Mouse (Mus musculus) neural tube, embryonic 11.5 days (tissue): ENCODE measurements at regions not wholly inside any gene's neighbourhood (a gene's known extent, or its start where the extent isn't known, plus 50 kb on each side); places are given as distances from the start of the nearest gene placed in this dataset.
A peak's percentile ranks its signal among the peaks of the same experiment; 100 is the strongest.

ENCODE experiments used
- ATAC-seq: fragments of 200-750 bp; cut with Nextera tagmentation; 2 replicates; pipeline ENCODE4 v1.8.0; 2017; ENCODE audit warnings: moderate number of reproducible peaks, mild to moderate bottlenecking, moderate TSS enrichment, moderate library complexity; ENCODE audit not compliant: insufficient read depth, low FRiP score, low TSS enrichment
- DNase-seq: peaks from one replicate; pipeline ENCODE4 v3.0.0-alpha.2; 2015; ENCODE audit warnings: low spot score
- H3K27ac ChIP-seq: fragments of 300-500 bp; sonication (generic); 2 replicates; pipeline ENCODE4 v1.5.1; 2014; ENCODE audit warnings: low read depth, mild to moderate bottlenecking, low read length
- H3K27me3 ChIP-seq: fragments of 300-500 bp; sonication (generic); 2 replicates; pipeline ENCODE4 v1.6.1; 2014; ENCODE audit warnings: mild to moderate bottlenecking, low read length, mixed read lengths; ENCODE audit not compliant: control insufficient read depth, insufficient read depth
- H3K36me3 ChIP-seq: fragments of 300-500 bp; sonication (generic); 2 replicates; pipeline ENCODE4 v1.6.1; 2014; ENCODE audit warnings: mild to moderate bottlenecking, low read length, moderate library complexity, mixed read lengths; ENCODE audit not compliant: control insufficient read depth, insufficient read depth
- H3K4me1 ChIP-seq: fragments of 300-500 bp; sonication (generic); 2 replicates; pipeline ENCODE4 v1.6.1; 2014; ENCODE audit warnings: low read length, mixed read lengths; ENCODE audit not compliant: control insufficient read depth, insufficient read depth
- H3K4me2 ChIP-seq: fragments of 300-500 bp; sonication (generic); 2 replicates; pipeline ENCODE4 v1.6.1; 2014; ENCODE audit warnings: low read depth, mild to moderate bottlenecking, moderate library complexity
- H3K4me3 ChIP-seq: fragments of 300-500 bp; sonication (generic); 2 replicates; pipeline ENCODE4 v1.5.1; 2014; ENCODE audit warnings: low read depth, low read length
- H3K9ac ChIP-seq: fragments of 300-500 bp; sonication (generic); 2 replicates; pipeline ENCODE4 v1.6.1; 2014; ENCODE audit warnings: mild to moderate bottlenecking, low read length
- H3K9me3 ChIP-seq: fragments of 300-500 bp; sonication (generic); 2 replicates; pipeline ENCODE4 v1.6.1; 2016; ENCODE audit warnings: low read length; ENCODE audit not compliant: control insufficient read depth
- WGBS: fragments of 180-500 bp; shearing (Covaris S2); extraction: QIAGEN DNeasy Blood & Tissue Kit; methylation state at CpG from one replicate; pipeline ENCODE4 v1.1.7; 2014; 5-methylcytosine and 5-hydroxymethylcytosine counted together

DNA sequence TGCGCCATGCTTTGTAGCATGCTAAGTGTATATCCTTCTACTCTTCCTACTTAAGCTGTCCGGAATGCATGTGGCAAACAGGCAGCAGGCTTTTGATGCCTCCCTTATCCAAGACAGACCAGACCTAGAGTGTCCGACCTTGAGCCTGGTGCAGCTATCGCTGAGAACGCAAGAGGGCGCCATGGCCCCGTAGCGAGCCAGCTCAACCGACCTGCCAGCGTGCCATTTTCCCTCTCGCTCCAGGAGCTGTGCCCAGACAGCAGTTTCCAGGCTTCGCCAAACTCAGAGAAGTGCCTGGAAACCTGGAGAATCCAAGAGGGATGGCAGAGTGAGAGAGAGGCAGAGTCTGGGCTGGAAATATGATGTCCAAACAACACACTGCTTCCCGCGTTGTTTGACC, 155.8 kb upstream of the Gm12830 start:
- Histone ChIP-seq H3K27ac (no peak overlapping the region), H3K4me3 (no peak overlapping the region), H3K4me1 (peaks cover 8% of the 10 kb centered on the region; the same call in 1 of the 2 replicates), H3K4me2 (peak overlapping the region; percentile 32), H3K9ac (no peak overlapping the region), H3K9me3 (no peaks in the 10 kb centered on the region), H3K36me3 (no peaks in the 10 kb centered on the region), H3K27me3 (peaks cover 43% of the 10 kb centered on the region)
- WGBS = 5% methylated on average over 14 of the region's 14 CpGs
- DNase-seq (peak; percentile 89), ATAC-seq (peak; percentile 67)

DNA sequence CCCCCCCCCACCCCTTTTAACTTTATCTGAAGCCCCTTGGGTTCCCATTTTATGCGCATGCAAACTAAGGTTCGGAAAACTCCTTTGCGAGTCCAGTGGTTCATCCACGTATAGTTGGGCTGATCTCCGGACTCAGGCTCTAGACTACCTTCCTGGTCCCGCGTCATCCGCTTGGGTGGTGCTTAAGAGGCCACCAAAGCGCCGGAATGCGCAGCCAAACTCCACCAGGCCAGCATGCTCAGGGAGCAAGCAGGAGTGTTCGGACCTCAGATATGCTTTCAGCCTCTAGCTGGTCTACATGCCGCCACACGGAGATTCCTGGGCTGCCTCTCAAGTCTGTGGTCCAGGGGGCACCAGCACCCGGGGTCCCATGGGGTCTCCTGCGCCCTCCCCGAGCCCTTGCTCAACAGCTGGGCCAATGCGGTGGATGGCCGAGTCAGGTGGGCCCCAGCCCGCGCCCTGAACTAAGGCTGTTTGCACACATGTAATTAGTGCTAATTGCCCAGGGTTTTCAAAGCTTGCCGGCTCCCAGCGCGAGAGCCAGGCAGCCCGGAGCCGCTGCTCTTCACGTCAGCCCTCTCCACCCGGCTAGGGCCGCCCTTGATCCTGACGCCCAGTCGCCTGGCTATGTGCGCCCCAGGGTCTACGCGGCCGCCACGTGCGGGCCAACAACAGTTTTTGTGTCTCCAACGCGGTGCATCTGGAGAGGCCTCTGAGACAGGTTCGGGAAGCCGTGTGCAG, 155.1 kb upstream of the Gm12830 start:
- 2% methylated on average over 41 of the region's 41 CpGs for WGBS
- Histone ChIP-seq H3K9me3 (no peaks in the 10 kb centered on the region), H3K4me2 (peak overlapping the region; percentile 32), H3K27me3 (peaks cover 43% of the 10 kb centered on the region), H3K4me1 (peaks cover 8% of the 10 kb centered on the region; the same call in 1 of the 2 replicates), H3K9ac (no peak overlapping the region), H3K4me3 (no peak overlapping the region), H3K36me3 (no peaks in the 10 kb centered on the region), H3K27ac (no peak overlapping the region)
- peak; percentile 33 for DNase-seq
- ATAC-seq = peak; percentile 41; the same call in 1 of the 2 replicates

DNA sequence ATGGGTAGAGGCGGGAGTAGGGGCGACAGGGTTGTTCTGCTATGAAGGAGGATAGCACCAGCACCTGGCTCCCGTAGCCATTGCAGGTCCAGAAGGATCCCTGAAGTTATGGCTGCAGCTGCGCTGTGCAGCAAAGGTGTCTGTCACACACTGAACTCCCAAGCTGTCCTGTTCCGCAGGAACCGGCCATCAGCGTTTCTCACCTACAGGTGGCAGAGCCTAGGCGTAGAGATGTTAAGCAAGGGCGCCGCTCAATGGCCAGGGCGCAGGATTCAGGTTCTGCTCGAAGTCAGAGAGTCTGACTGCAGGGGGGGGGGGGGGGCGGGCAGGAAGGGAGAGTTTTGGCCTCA, 154.6 kb upstream of the Gm12830 start:
- Histone ChIP-seq H3K9ac (no peak overlapping the region), H3K27me3 (peaks cover 43% of the 10 kb centered on the region), H3K36me3 (no peaks in the 10 kb centered on the region), H3K4me1 (peaks cover 8% of the 10 kb centered on the region; the same call in 1 of the 2 replicates), H3K9me3 (no peaks in the 10 kb centered on the region), H3K4me3 (no peak overlapping the region), H3K27ac (no peak overlapping the region), H3K4me2 (peak overlapping the region; percentile 32)
- no peak for DNase-seq
- WGBS = 7% methylated on average over 12 of the region's 13 CpGs
- ATAC-seq = no peak; the same call in 1 of the 2 replicates

DNA sequence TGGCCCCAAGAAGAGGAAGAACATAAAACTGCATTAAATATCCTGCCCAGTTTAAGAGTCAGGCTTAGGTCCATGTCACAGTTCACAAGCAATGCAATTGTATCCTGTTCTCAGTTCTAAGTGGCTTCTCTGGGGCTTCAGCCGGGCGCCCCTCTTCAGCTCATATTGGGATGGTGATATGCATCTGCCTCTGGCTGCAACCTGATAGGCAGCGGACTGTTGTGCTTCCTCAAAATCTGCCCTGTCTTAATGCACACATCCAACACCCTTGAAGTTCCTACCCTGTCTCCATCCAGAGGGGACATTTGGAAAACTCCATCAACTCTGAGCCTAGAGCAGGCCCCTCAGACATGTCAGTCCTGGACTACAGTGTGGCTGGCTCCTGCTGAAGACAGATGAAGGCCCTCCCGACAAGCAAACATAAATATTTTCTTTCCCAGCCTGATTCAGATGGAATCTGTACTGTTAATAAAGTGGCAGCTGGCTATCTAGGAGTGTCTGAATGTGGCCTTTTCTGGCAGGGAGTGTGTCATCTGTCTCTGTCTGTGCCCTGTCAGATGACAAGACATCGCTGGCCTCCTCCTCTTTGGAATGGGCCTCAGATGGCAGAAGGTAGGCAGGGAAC, 149.3 kb upstream of the Gm12830 start:
- no peaks in the 10 kb centered on the region for H3K9me3 ChIP-seq
- H3K27me3 ChIP-seq = peaks cover 15% of the 10 kb centered on the region
- 68% methylated on average over 5 of the region's 5 CpGs for WGBS
- H3K4me1 ChIP-seq = no peaks in the 10 kb centered on the region
- no peak overlapping the region for H3K9ac ChIP-seq
- no peak overlapping the region for H3K4me2 ChIP-seq
- DNase-seq (no peak), ATAC-seq (no peak)
- no peak overlapping the region for H3K4me3 ChIP-seq
- no peak overlapping the region for H3K27ac ChIP-seq
- no peaks in the 10 kb centered on the region for H3K36me3 ChIP-seq

DNA sequence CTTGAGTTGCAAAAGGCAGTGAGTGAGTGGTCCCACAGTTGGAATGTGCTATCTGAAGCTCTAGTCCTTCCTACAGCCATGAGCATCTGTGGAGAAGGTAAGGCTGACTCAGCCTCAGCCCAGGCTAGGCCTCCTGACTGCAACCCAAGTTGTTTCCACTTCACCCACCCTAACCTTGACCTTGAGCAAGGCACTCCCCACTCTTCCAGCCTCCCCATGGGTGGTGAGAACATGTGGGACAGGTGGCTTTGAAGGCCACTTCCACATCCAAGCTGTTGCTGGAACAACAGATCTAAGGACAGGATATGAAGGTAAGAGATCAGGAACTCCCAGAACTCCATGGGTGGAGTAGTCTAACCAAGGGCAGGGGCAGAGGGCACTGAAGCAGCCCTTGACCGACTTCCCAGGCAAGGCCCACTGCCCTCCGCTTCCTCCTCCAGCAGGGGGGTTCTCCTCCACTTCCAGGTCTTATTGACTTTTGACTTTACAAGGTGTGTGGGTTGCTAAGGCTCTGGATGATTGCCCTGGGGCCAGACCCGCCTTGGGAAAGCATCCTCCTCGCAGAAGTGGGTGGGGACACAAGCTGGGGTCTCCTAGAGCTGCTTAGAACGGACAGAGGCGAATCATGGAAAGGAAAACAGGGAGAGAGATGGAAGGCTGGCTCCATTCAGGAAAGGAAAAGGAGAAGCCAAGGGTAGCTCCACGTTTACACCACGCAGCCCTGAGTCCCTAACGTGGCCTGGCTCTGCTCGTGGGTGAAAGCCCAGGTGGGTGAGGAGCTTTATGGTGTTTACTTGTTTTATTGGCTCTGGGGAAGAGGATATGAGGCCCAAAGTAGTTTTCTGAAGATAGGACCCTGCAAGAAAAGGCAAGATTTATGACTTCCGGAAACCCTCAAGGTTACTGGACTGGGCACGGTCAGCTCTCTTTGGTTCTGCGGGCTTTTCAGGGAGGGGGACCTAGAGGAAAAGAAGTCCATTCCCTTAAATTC, 144.3 kb upstream of the Gm12830 start:
- no peaks in the 10 kb centered on the region for H3K9me3 ChIP-seq
- no peaks in the 10 kb centered on the region for H3K36me3 ChIP-seq
- no peaks in the 10 kb centered on the region for H3K27me3 ChIP-seq
- no peak overlapping the region for H3K27ac ChIP-seq
- H3K4me2 ChIP-seq = no peak overlapping the region
- H3K4me3 ChIP-seq = no peak overlapping the region
- WGBS = 69% methylated on average over 13 of the region's 13 CpGs
- no peak for DNase-seq
- ATAC-seq = no peak
- H3K4me1 ChIP-seq = no peaks in the 10 kb centered on the region
- no peak overlapping the region for H3K9ac ChIP-seq

DNA sequence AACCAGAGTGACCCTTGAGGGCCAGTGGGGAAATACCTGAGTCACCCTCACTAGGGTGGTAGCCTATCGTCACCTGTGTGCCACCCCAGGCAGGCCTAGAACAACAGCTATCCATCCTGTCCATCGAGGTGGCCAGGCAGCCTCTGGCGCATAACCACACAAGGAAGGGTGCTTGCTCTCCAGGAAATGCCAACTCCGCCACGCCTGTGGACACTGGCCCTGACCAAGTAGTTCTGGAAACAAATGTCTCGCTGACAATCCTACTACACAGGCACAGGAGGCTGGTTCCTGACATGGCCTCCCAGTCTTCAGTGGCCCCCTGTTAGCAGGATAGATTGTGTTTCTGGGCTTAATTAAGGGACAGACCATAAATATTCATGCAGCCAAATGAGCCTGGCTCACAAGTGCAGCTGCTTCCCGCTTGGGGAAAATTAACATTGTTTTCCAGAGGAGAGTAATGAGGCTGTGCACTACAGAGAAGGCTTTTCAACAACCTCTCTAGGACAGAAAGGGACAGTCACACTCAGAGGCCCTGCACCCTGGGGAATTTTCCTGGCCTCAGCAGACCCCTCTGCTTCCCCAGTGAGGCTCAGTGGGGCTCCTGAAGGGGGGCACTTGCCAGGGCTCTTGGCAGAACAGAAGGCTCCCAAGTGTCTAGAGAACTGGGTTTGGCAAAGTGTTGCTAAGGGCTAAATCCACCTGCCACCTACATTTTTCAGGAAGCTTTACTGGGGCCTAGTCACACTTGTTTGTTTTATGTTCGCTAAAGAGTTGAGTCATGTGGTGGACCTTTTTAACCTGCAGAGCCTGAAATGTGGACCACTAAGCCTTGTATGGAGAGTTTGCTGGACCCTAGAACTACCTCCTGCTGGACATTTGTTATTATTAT, 143.2 kb upstream of the Gm12830 start:
- Histone ChIP-seq H3K4me2 (no peak overlapping the region), H3K36me3 (no peaks in the 10 kb centered on the region), H3K27ac (no peak overlapping the region), H3K4me1 (no peaks in the 10 kb centered on the region), H3K9ac (no peak overlapping the region), H3K27me3 (no peaks in the 10 kb centered on the region), H3K9me3 (no peaks in the 10 kb centered on the region), H3K4me3 (no peak overlapping the region)
- no peak for DNase-seq
- WGBS = 62% methylated on average over 8 of the region's 8 CpGs
- ATAC-seq = peak; percentile 81

DNA sequence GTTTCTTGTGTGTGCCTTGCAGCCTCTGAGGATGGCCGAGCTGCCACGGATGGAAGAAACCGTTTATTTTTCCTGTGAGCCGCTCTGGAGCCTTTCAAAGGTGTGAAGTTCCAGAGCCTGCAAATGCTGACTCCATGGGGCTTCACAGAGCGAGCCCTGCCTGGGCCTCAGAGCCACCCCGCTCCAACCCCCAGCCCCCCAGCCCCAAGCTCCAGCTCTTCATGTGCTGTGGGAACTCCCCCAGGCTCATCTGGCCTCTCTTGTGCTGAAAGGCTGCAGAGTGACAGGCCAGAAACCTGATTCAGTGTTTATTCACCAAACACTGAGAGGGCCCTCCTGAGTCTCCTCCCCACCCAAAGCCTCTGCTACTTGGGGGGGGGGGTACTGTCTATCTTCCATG, 141.2 kb upstream of the Gm12830 start:
- Histone ChIP-seq H3K4me2 (no peak overlapping the region), H3K27ac (no peak overlapping the region), H3K4me3 (no peak overlapping the region), H3K9ac (no peak overlapping the region), H3K4me1 (no peaks in the 10 kb centered on the region), H3K9me3 (no peaks in the 10 kb centered on the region), H3K36me3 (no peaks in the 10 kb centered on the region), H3K27me3 (peaks cover 2% of the 10 kb centered on the region; the same call in 1 of the 2 replicates)
- ATAC-seq (no peak), DNase-seq (peak; percentile 32)
- 45% methylated on average over 6 of the region's 6 CpGs for WGBS

DNA sequence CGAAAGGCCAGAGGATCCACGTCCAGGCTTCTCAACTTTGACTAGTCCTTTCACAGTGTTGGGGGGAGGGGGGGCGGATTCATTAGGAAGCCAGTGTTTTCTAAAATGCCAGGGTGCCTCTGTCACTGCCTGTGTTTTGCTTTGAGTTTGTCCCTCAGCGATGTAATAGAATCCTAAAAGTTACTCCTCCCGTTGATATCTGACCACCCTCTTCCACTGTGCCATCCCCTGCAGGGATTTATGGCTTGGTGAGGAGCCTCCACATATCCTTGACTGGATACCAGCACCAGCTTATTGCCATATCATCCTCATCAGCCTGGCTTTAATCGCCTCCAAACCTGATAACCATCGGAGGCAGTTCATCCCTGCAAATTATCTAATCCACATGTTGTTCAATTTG, 138.6 kb upstream of the Gm12830 start:
- Histone ChIP-seq H3K9me3 (no peaks in the 10 kb centered on the region), H3K27me3 (peaks cover 2% of the 10 kb centered on the region; the same call in 1 of the 2 replicates), H3K9ac (no peak overlapping the region), H3K4me3 (no peak overlapping the region), H3K27ac (no peak overlapping the region), H3K4me2 (no peak overlapping the region), H3K4me1 (no peaks in the 10 kb centered on the region; the same call in 1 of the 2 replicates), H3K36me3 (no peaks in the 10 kb centered on the region)
- DNase-seq (no peak), ATAC-seq (no peak)
- 58% methylated on average over 7 of the region's 7 CpGs for WGBS
